Mouse (Mus musculus): ENCODE results near the gene Gdf1. TPM values are rescaled to one million over a fixed set of nuclear protein-coding genes. Genes with fewer than 3 reads are reported as not detected.

Gene Gdf1
- polyA plus RNA-seq (2016; fragmentation: Nextera tagmentation; extraction: Ambion mirVana) = 2.3 and 3.9 TPM in 2 replicates

- H3K27ac ChIP-seq = 0 out of 2 replicates have a peak within 1 kb of the TSS, but pooled peaks have one; percentile 32
Measured at GRCm38 (mm10) chr8:70329124-70329834, at the start of gene Gdf1. TSS of gene Gdf1 (plus strand) at chr8:70329817.

GRCm38 (mm10) chr8:70281001-70281400, 48.6 kb upstream of the Gdf1 start:
- WGBS = 60% methylated on average over 3 of the region's 3 CpGs
- Histone ChIP-seq H3K9ac (no peak overlapping the region), H3K27me3 (replicated peaks) (no peaks in the 10 kb centered on the region), H3K4me3 (no peak overlapping the region), H3K36me3 (peaks cover 14% of the 10 kb centered on the region), H3K9me3 (no peaks in the 10 kb centered on the region), H3K4me1 (peaks cover 29% of the 10 kb centered on the region), H3K27ac (no peak overlapping the region), H3K4me2 (replicated peaks) (no peak overlapping the region)
- ATAC-seq (ENCODE audit: low FRiP score, low read depth) = no peak

More at GRCm38 (mm10) chr8:70329124-70329834, at the start of gene Gdf1:
- peaks cover 50% of the 10 kb centered on the region for H3K36me3 ChIP-seq
- H3K4me2 ChIP-seq (replicated peaks) = peak within 1 kb of the TSS; percentile 53
- H3K4me3 ChIP-seq = peak within 1 kb of the TSS; percentile 8; the same call in 1 of the 2 replicates
- H3K9ac ChIP-seq = peak within 1 kb of the TSS; percentile 44
- WGBS = 25% methylated on average over 14 of the region's 14 CpGs
- H3K9me3 ChIP-seq = no peaks in the 10 kb centered on the region
- no peak for ATAC-seq (ENCODE audit: low FRiP score, low read depth)
- H3K4me1 ChIP-seq = peaks cover 26% of the 10 kb centered on the region
- peaks cover 19% of the 10 kb centered on the region for H3K27me3 ChIP-seq (replicated peaks)

DNA sequence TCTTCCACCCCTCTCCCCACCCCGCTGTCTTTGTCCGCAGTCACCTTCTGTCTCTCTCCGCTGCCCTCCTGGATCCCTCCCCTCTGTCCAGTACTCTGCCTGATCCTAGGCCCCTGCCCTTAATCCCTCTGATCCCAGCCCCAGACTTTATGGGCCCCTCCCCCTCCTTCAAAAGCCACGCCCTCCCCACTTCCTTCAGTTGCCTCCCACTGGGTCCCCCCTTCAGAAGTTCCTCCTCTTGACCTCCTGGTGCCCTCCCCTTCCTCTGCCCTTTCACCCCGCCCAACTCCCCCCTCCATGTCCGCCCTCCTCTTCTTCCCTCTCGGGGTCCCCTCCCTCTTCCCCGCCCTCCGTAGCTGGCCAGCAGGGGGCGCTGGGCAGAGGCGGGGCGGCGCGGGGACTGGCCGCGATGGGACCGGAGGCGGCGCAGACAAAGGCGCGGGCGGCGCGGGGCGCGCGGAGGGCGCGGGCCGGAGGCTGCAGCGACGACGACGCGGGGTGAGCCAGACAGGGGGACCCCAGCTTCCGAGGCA, 46.9 kb upstream of the Gdf1 start, which contains the start of gene Homer3:
Homer3 (plus strand) TSS at position 225 of the 533 bp plus-strand sequence.
- H3K4me3 ChIP-seq = peak within 1 kb of the TSS; percentile 83
- 1% methylated on average over 33 of the region's 36 CpGs for WGBS
- ATAC-seq (ENCODE audit: low FRiP score, low read depth) = peak; percentile 87
- no peak within 1 kb of the TSS for H3K27ac ChIP-seq
- peak within 1 kb of the TSS; percentile 74 for H3K4me2 ChIP-seq (replicated peaks)
- H3K36me3 ChIP-seq = peaks cover 31% of the 10 kb centered on the region
- H3K4me1 ChIP-seq = peaks cover 29% of the 10 kb centered on the region
- no peaks in the 10 kb centered on the region for H3K27me3 ChIP-seq (replicated peaks)
- peak within 1 kb of the TSS; percentile 88 for H3K9ac ChIP-seq
- H3K9me3 ChIP-seq = 0 out of 2 replicates have a peak, but pooled peaks cover 5% of the 10 kb centered on the region

- peaks cover 25% of the 10 kb centered on the region for H3K4me1 ChIP-seq
- H3K27ac ChIP-seq = no peak overlapping the region
- peak overlapping the region; percentile 83 for H3K4me3 ChIP-seq
- peak; percentile 61 for ATAC-seq (ENCODE audit: low FRiP score, low read depth)
- 1% methylated on average over 55 of the region's 55 CpGs for WGBS
- H3K36me3 ChIP-seq = peaks cover 37% of the 10 kb centered on the region
- H3K9me3 ChIP-seq = 0 out of 2 replicates have a peak, but pooled peaks cover 5% of the 10 kb centered on the region
- peak overlapping the region; percentile 88 for H3K9ac ChIP-seq
- H3K27me3 ChIP-seq (replicated peaks) = no peaks in the 10 kb centered on the region
- peak overlapping the region; percentile 74 for H3K4me2 ChIP-seq (replicated peaks)
Measured at GRCm38 (mm10) chr8:70283136-70284077, 46.2 kb upstream of the Gdf1 start.

DNA sequence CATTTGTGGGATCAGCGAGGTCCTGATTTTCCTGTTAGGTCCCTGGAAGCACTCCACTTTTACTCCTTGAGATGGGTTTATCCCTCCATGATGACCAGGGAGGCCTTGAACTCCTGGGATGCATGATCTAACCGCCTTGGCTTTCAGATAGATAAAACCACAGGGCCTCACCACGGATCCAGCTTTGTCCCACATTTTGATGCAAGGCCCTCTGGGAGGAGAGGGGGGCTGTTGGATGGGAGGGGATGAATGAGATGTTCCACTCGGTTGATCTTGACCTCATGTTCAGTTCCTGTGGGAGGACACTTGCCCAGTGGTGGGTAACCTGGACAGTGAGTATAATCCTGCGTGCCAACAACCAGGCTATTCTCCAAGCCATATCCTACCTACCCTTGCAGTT, 45.2 kb upstream of the Gdf1 start:
- H3K9me3 ChIP-seq = 0 out of 2 replicates have a peak, but pooled peaks cover 5% of the 10 kb centered on the region
- peaks cover 23% of the 10 kb centered on the region for H3K4me1 ChIP-seq
- H3K9ac ChIP-seq = no peak overlapping the region
- H3K4me3 ChIP-seq = no peak overlapping the region
- no peaks in the 10 kb centered on the region for H3K27me3 ChIP-seq (replicated peaks)
- peaks cover 46% of the 10 kb centered on the region for H3K36me3 ChIP-seq
- ATAC-seq (ENCODE audit: low FRiP score, low read depth) = no peak
- H3K27ac ChIP-seq = no peak overlapping the region
- WGBS = 80% methylated on average over 5 of the region's 5 CpGs
- H3K4me2 ChIP-seq (replicated peaks) = peak overlapping the region; percentile 74

- H3K4me1 ChIP-seq = peaks cover 23% of the 10 kb centered on the region
- 0 out of 2 replicates have a peak, but pooled peaks cover 5% of the 10 kb centered on the region for H3K9me3 ChIP-seq
- H3K27ac ChIP-seq = no peak overlapping the region
- no peak overlapping the region for H3K4me3 ChIP-seq
- 97% methylated on average over 15 of the region's 15 CpGs for WGBS
- no peaks in the 10 kb centered on the region for H3K27me3 ChIP-seq (replicated peaks)
- no peak overlapping the region for H3K4me2 ChIP-seq (replicated peaks)
- ATAC-seq (ENCODE audit: low FRiP score, low read depth) = no peak
- H3K36me3 ChIP-seq = peaks cover 54% of the 10 kb centered on the region
- no peak overlapping the region for H3K9ac ChIP-seq
Measured at GRCm38 (mm10) chr8:70285304-70285703, 44.3 kb upstream of the Gdf1 start.

- peaks cover 68% of the 10 kb centered on the region for H3K36me3 ChIP-seq
- H3K4me2 ChIP-seq (replicated peaks) = no peak overlapping the region
- no peak overlapping the region for H3K4me3 ChIP-seq
- no peaks in the 10 kb centered on the region for H3K27me3 ChIP-seq (replicated peaks)
- no peak overlapping the region for H3K27ac ChIP-seq
- WGBS = 89% methylated on average over 8 of the region's 8 CpGs
- 0 out of 2 replicates have a peak, but pooled peaks cover 5% of the 10 kb centered on the region for H3K9me3 ChIP-seq
- no peak for ATAC-seq (ENCODE audit: low FRiP score, low read depth)
- H3K4me1 ChIP-seq = peaks cover 18% of the 10 kb centered on the region
- no peak overlapping the region for H3K9ac ChIP-seq
Measured at GRCm38 (mm10) chr8:70286737-70287136, 42.9 kb upstream of the Gdf1 start.

DNA sequence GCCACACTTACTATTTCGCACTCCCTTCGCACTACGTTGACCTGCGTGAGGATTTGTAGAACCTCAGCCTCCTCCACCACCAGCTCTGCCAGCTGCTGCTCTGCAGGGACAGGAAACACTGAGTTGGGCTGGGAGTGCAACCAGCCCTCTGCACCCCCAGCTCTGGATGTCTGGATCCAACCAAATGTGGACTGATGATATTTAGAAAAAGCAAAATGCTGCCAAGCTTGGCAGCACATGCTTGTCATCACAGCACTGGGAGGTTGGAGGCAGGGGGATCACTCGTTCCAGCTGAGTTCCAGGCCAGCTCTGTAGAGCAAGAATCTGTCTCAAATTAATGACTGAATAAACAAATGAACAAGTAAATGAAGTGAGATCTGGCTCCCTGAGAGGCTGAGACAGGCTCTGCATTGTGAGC, 35.6 kb upstream of the Gdf1 start:
- 81% methylated on average over 5 of the region's 5 CpGs for WGBS
- no peak overlapping the region for H3K4me2 ChIP-seq (replicated peaks)
- H3K9ac ChIP-seq = no peak overlapping the region
- peaks cover 93% of the 10 kb centered on the region for H3K36me3 ChIP-seq
- ATAC-seq (ENCODE audit: low FRiP score, low read depth) = no peak
- no peaks in the 10 kb centered on the region for H3K9me3 ChIP-seq
- H3K4me3 ChIP-seq = no peak overlapping the region
- H3K27me3 ChIP-seq (replicated peaks) = no peaks in the 10 kb centered on the region
- H3K4me1 ChIP-seq = no peaks in the 10 kb centered on the region
- H3K27ac ChIP-seq = no peak overlapping the region

DNA sequence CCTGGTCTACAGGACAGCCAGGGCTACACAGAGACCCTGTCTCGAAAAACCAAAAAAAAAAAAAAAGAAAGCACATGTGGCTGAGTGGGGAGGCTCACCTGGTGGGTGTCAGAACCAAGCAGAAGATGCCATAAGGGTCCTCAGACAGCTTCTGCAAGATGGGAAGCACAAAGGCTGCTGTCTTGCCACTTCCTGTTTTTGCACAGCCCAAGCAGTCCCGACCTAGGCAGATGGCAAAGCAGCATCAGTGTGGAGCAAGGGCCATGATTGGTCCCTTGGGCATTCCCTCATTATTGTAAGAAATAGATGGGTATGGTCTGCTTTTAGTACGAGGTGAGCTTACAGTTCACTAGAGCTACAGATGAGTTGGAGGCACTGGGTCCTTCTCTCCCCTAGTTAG, 28.7 kb upstream of the Gdf1 start:
- no peak for ATAC-seq (ENCODE audit: low FRiP score, low read depth)
- Histone ChIP-seq H3K4me2 (replicated peaks) (peak overlapping the region; percentile 93), H3K4me3 (no peak overlapping the region), H3K27ac (no peak overlapping the region), H3K9me3 (no peaks in the 10 kb centered on the region), H3K27me3 (replicated peaks) (no peaks in the 10 kb centered on the region), H3K4me1 (peaks cover 20% of the 10 kb centered on the region), H3K9ac (no peak overlapping the region), H3K36me3 (peaks cover 56% of the 10 kb centered on the region)
- 80% methylated on average over 3 of the region's 3 CpGs for WGBS

DNA sequence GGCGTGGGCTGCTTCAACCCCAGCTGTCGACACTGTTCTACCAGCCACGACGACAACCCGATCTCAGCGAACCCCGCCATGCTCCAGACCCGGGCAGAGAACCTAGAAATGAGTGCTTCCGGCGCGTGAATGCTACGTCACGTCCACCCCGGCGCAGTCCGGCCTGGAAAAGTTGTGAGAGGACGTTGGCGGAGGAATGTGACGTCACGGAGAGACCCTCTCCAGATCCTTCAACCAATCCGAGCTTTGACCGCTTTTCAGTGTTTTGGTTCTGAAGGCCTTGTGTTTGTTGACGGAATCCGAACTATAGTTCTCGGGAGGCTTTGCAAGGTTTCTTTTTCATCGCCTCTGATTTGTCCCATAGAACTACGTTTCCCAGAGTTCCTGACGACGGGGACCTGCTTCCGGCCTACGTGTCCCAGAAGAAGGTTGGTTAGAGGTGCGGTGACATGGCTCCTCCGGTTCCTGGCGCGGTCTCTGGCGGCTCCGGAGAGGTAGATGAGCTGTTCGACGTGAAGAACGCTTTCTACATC, 27.2 kb upstream of the Gdf1 start, which contains the start of the genes Ddx49 and Cope:
Ddx49 (minus strand) TSS at position 132 of the 533 bp plus-strand sequence.
Cope (plus strand) TSS at position 161 of the 533 bp plus-strand sequence.
- under 1% methylated on average over 40 of the region's 40 CpGs for WGBS

GRCm38 (mm10) chr8:70302901-70303300, 26.7 kb upstream of the Gdf1 start:
- Histone ChIP-seq H3K27ac (no peak overlapping the region), H3K9me3 (no peaks in the 10 kb centered on the region), H3K9ac (peak overlapping the region; percentile 65), H3K36me3 (peaks cover 53% of the 10 kb centered on the region), H3K4me1 (peaks cover 20% of the 10 kb centered on the region), H3K4me2 (replicated peaks) (peak overlapping the region; percentile 93), H3K27me3 (replicated peaks) (no peaks in the 10 kb centered on the region), H3K4me3 (peak overlapping the region; percentile 64)
- WGBS = 4% methylated on average over 16 of the region's 16 CpGs
- ATAC-seq (ENCODE audit: low FRiP score, low read depth) = peak; percentile 39

More for the DNA sequence above, 27.2 kb upstream of the Gdf1 start, which contains the start of the genes Ddx49 and Cope:
- Histone ChIP-seq H3K27ac (no peak within 1 kb of the TSS), H3K9ac (peak within 1 kb of the TSS; percentile 65), H3K36me3 (peaks cover 53% of the 10 kb centered on the region), H3K9me3 (no peaks in the 10 kb centered on the region), H3K4me2 (replicated peaks) (peak within 1 kb of the TSS; percentile 93), H3K27me3 (replicated peaks) (no peaks in the 10 kb centered on the region), H3K4me3 (peak within 1 kb of the TSS; percentile 64), H3K4me1 (peaks cover 20% of the 10 kb centered on the region)
- peak; percentile 91 for ATAC-seq (ENCODE audit: low FRiP score, low read depth)
